Mouse (Mus musculus): ENCODE results near the gene Telo2. TPM values are rescaled to one million over a fixed set of nuclear protein-coding genes. Genes with fewer than 3 reads are reported as not detected.
"Not testable (repeated sequence)": the region's sequence is repeated elsewhere in the genome, so short reads cannot be mapped to it uniquely, and the experiment has no call there.

Telo2 gene
- polyA plus RNA-seq, 2 experiments: 8.7 to 11.0 TPM

- H3K4me3 ChIP-seq (ENCODE audit: insufficient read depth in 1 of 2, low read depth in 2 of 2, low read length in 2 of 2): peak overlapping the region in 1 of 2 experiments; percentile 16; a peak in 3 of 4 replicates
- peak; percentile 62 for TF ChIP-seq EP300 (IDR thresholded peaks at IDR 0.05; ENCODE audit: low read depth)
- no peak for TF ChIP-seq CTCF (IDR thresholded peaks at IDR 0.05; ENCODE audit: low read depth)
- peaks cover 33 to 35% of the 10 kb centered on the region in 2 experiments for H3K4me1 ChIP-seq (replicated peaks; ENCODE audit: control insufficient read depth in 2 of 2, insufficient read depth in 2 of 2, low read length in 1 of 2)
- no peaks in the 10 kb centered on the region for H3K9me3 ChIP-seq (ENCODE audit: control insufficient read depth, low read length)
- peak; percentile 62 to 76 (median 65) for DNase-seq (ENCODE audit: low read depth in 3 of 3, low spot score in 3 of 3)
- 7% methylated on average over 8 of the region's 8 CpGs for WGBS (ENCODE audit: insufficient replicate concordance)
- peak overlapping the region; percentile 93 for H3K27ac ChIP-seq
- H3K27me3 ChIP-seq (ENCODE audit: control insufficient read depth, insufficient read depth, low read length): no peaks in the 10 kb centered on the region; the same call in 1 of the 2 replicates
- peak overlapping the region; percentile 47 for H3K4me2 ChIP-seq (ENCODE audit: low read depth)
- H3K36me3 ChIP-seq (replicated peaks; ENCODE audit: control insufficient read depth, insufficient read depth, low read depth): no peaks in the 10 kb centered on the region
- peak overlapping the region; percentile 66 for H3K9ac ChIP-seq (replicated peaks)
- ATAC-seq (ENCODE audit: insufficient read depth): peak; percentile 86
These were observed 11.3 kb upstream of the Telo2 start for GRCm38 (mm10) chr17:25127079-25127478.

GRCm38 (mm10) chr17:25125442-25126060 lies 9.8 kb upstream of the Telo2 start:
- H3K9ac ChIP-seq (replicated peaks): peak overlapping the region; percentile 42
- 0 out of 2 replicates have a peak, but pooled peaks have one; percentile 5 for TF ChIP-seq EP300 (IDR thresholded peaks at IDR 0.05; ENCODE audit: low read depth)
- not testable (repeated sequence) for DNase-seq (ENCODE audit: low read depth in 3 of 3, low spot score in 3 of 3)

GRCm38 (mm10) chr17:25123979-25124378 lies 8.2 kb upstream of the Telo2 start:
- no peak overlapping the region for H3K27ac ChIP-seq
- no peak overlapping the region for H3K4me2 ChIP-seq (ENCODE audit: low read depth)
- no peak for ATAC-seq (ENCODE audit: insufficient read depth)

More at GRCm38 (mm10) chr17:25125442-25126060, 9.8 kb upstream of the Telo2 start:
- 39% methylated on average over 3 of the region's 3 CpGs for WGBS (ENCODE audit: insufficient replicate concordance)
- H3K4me3 ChIP-seq (ENCODE audit: insufficient read depth in 1 of 2, low read depth in 2 of 2, low read length in 2 of 2); H3K36me3 ChIP-seq (replicated peaks; ENCODE audit: control insufficient read depth, insufficient read depth, low read depth); H3K27me3 ChIP-seq (ENCODE audit: control insufficient read depth, insufficient read depth, low read length); H3K9me3 ChIP-seq (ENCODE audit: control insufficient read depth, low read length): not testable (repeated sequence)
- ATAC-seq (ENCODE audit: insufficient read depth): peak; percentile 48; the same call in 1 of the 2 replicates
- Histone ChIP-seq H3K4me2 (ENCODE audit: low read depth) (peak overlapping the region; percentile 25; the same call in 1 of the 2 replicates), H3K4me1 (replicated peaks; ENCODE audit: control insufficient read depth in 2 of 2, insufficient read depth in 2 of 2, low read length in 1 of 2) (peaks cover 33 to 35% of the 10 kb centered on the region in 2 experiments), H3K27ac (peak overlapping the region; percentile 93)

GRCm38 (mm10) chr17:25120406-25120805 lies 4.6 kb upstream of the Telo2 start, which contains the start of gene Ptx4:
TSS of gene Ptx4 (plus strand) at chr17:25120760.
- Histone ChIP-seq H3K9ac (replicated peaks) (no peak within 1 kb of the TSS), H3K27ac (no peak within 1 kb of the TSS), H3K27me3 (ENCODE audit: control insufficient read depth, insufficient read depth, low read length) (no peaks in the 10 kb centered on the region; the same call in 1 of the 2 replicates), H3K4me3 (ENCODE audit: insufficient read depth in 1 of 2, low read depth in 2 of 2, low read length in 2 of 2) (no peak within 1 kb of the TSS), H3K4me1 (replicated peaks; ENCODE audit: control insufficient read depth in 2 of 2, insufficient read depth in 2 of 2, low read length in 1 of 2) (peaks cover 10 to 15% of the 10 kb centered on the region in 2 experiments), H3K36me3 (replicated peaks; ENCODE audit: control insufficient read depth, insufficient read depth, low read depth) (no peaks in the 10 kb centered on the region), H3K9me3 (ENCODE audit: control insufficient read depth, low read length) (no peaks in the 10 kb centered on the region), H3K4me2 (ENCODE audit: low read depth) (no peak within 1 kb of the TSS)
- TF ChIP-seq EP300 (IDR thresholded peaks at IDR 0.05; ENCODE audit: low read depth) (no peak), CTCF (IDR thresholded peaks at IDR 0.05; ENCODE audit: low read depth) (no peak)
- WGBS (ENCODE audit: insufficient replicate concordance): 36% methylated on average over 3 of the region's 3 CpGs
- no peak for ATAC-seq (ENCODE audit: insufficient read depth)
- DNase-seq (ENCODE audit: low read depth in 3 of 3, low spot score in 3 of 3): no peak

More at GRCm38 (mm10) chr17:25123979-25124378, 8.2 kb upstream of the Telo2 start:
- no peaks in the 10 kb centered on the region for H3K36me3 ChIP-seq (replicated peaks; ENCODE audit: control insufficient read depth, insufficient read depth, low read depth)
- 21% methylated on average over 7 of the region's 7 CpGs for WGBS (ENCODE audit: insufficient replicate concordance)
- H3K27me3 ChIP-seq (ENCODE audit: control insufficient read depth, insufficient read depth, low read length): no peaks in the 10 kb centered on the region; the same call in 1 of the 2 replicates
- no peak overlapping the region for H3K4me3 ChIP-seq (ENCODE audit: insufficient read depth in 1 of 2, low read depth in 2 of 2, low read length in 2 of 2)
- no peak overlapping the region for H3K9ac ChIP-seq (replicated peaks)
- H3K9me3 ChIP-seq (ENCODE audit: control insufficient read depth, low read length): no peaks in the 10 kb centered on the region
- TF ChIP-seq CTCF (IDR thresholded peaks at IDR 0.05; ENCODE audit: low read depth): peak; percentile 74
- no peak for TF ChIP-seq EP300 (IDR thresholded peaks at IDR 0.05; ENCODE audit: low read depth)
- DNase-seq (ENCODE audit: low read depth in 3 of 3, low spot score in 3 of 3): no peak
- H3K4me1 ChIP-seq (replicated peaks; ENCODE audit: control insufficient read depth in 2 of 2, insufficient read depth in 2 of 2, low read length in 1 of 2): peaks cover 33 to 40% of the 10 kb centered on the region in 2 experiments

GRCm38 (mm10) chr17:25117263-25117662 lies 1.5 kb upstream of the Telo2 start:
- H3K27ac ChIP-seq: no peak overlapping the region
- no peaks in the 10 kb centered on the region for H3K27me3 ChIP-seq (ENCODE audit: control insufficient read depth, insufficient read depth, low read length)
- no peak overlapping the region for H3K4me2 ChIP-seq (ENCODE audit: low read depth)
- no peak overlapping the region for H3K9ac ChIP-seq (replicated peaks)
- DNase-seq (ENCODE audit: low read depth in 3 of 3, low spot score in 3 of 3): peak in 2 of 3 experiments; percentile 30 to 37
- no peaks in the 10 kb centered on the region for H3K36me3 ChIP-seq (replicated peaks; ENCODE audit: control insufficient read depth, insufficient read depth, low read depth)
- no peak overlapping the region for H3K4me3 ChIP-seq (ENCODE audit: insufficient read depth in 1 of 2, low read depth in 2 of 2, low read length in 2 of 2)
- 34% methylated on average over 4 of the region's 4 CpGs for WGBS (ENCODE audit: insufficient replicate concordance)
- no peaks in the 10 kb centered on the region for H3K9me3 ChIP-seq (ENCODE audit: control insufficient read depth, low read length)
- H3K4me1 ChIP-seq (replicated peaks; ENCODE audit: control insufficient read depth in 2 of 2, insufficient read depth in 2 of 2, low read length in 1 of 2): peaks cover 11 to 15% of the 10 kb centered on the region in 2 experiments
- TF ChIP-seq EP300 (IDR thresholded peaks at IDR 0.05; ENCODE audit: low read depth) (no peak), CTCF (IDR thresholded peaks at IDR 0.05; ENCODE audit: low read depth) (peak; percentile 70)
- no peak for ATAC-seq (ENCODE audit: insufficient read depth)

Measured in liver, embryonic 14.5 days (tissue).